Mouse (Mus musculus) adrenal gland (tissue): ENCODE data around the gene Fank1.

Source experiments
- intact Hi-C: fragments of 180-260 bp; cut with DNase I; formaldehyde crosslinking; loops from one replicate; pipeline ENCODE4 v1.15.1; 2025

Fank1 gene

GRCm38 (mm10) chr7:133768027-133768426 lies 8.6 kb upstream of the Fank1 start:
- intact Hi-C loops: no loop called here

GRCm38 (mm10) chr7:133768517-133768916 lies 8.1 kb upstream of the Fank1 start:
- intact Hi-C loops: no loop called here

GRCm38 (mm10) chr7:133775179-133775578 lies 1.5 kb upstream of the Fank1 start:
- intact Hi-C loops: loop anchor here (5.0 kb wide), 1 partner anchor 68 kb away; the partner anchor contains the start of gene Bccip

GRCm38 (mm10) chr7:133775796-133776625 lies 650 bp upstream of the Fank1 start:
- intact Hi-C loops: loop anchor here (5.0 kb wide), 1 partner anchor 69 kb away; the partner anchor contains the start of gene Bccip

- intact Hi-C loops: loop anchor here (5.0 kb wide), 1 partner anchor 54 kb away; no protein-coding TSS in a partner anchor
These were observed 4.9 kb downstream of the Fank1 start for GRCm38 (mm10) chr7:133781583-133781982.

GRCm38 (mm10) chr7:133781991-133782390 lies 5.3 kb downstream of the Fank1 start:
- intact Hi-C loops: loop anchor here (5.0 kb wide), 1 partner anchor 55 kb away; no protein-coding TSS in a partner anchor

GRCm38 (mm10) chr7:133782717-133783435 lies 6.2 kb downstream of the Fank1 start, which contains the start of gene Dhx32:
Gene Dhx32 (minus strand): TSS chr7:133782726.
- intact Hi-C loops: loop anchor here (5.0 kb wide), 1 partner anchor 56 kb away; no protein-coding TSS in a partner anchor

- intact Hi-C loops: no loop called here
These were observed 10.9 kb downstream of the Fank1 start for GRCm38 (mm10) chr7:133787571-133787970.

GRCm38 (mm10) chr7:133788147-133788546 lies 11.5 kb downstream of the Fank1 start:
- intact Hi-C loops: no loop called here

GRCm38 (mm10) chr7:133790171-133790570 lies 13.5 kb downstream of the Fank1 start:
- intact Hi-C loops: no loop called here

GRCm38 (mm10) chr7:133790608-133791229 lies 14.1 kb downstream of the Fank1 start:
- intact Hi-C loops: no loop called here

- intact Hi-C loops: no loop called here
These were observed 16.1 kb downstream of the Fank1 start for GRCm38 (mm10) chr7:133792771-133793170.

- intact Hi-C loops: no loop called here
These were observed 16.8 kb downstream of the Fank1 start for GRCm38 (mm10) chr7:133793248-133794131.

GRCm38 (mm10) chr7:133794720-133795119 lies 18.1 kb downstream of the Fank1 start:
- intact Hi-C loops: no loop called here

- intact Hi-C loops: no loop called here
These were observed 23.3 kb downstream of the Fank1 start for GRCm38 (mm10) chr7:133799928-133800327.

GRCm38 (mm10) chr7:133801823-133802222 lies 25.2 kb downstream of the Fank1 start:
- intact Hi-C loops: no loop called here

- intact Hi-C loops: no loop called here
These were observed 29.0 kb downstream of the Fank1 start for GRCm38 (mm10) chr7:133805614-133806175.

- intact Hi-C loops: no loop called here
These were observed 36.3 kb downstream of the Fank1 start for GRCm38 (mm10) chr7:133812927-133813326.

- intact Hi-C loops: no loop called here
These were observed 36.7 kb downstream of the Fank1 start for GRCm38 (mm10) chr7:133813331-133813730.

GRCm38 (mm10) chr7:133823751-133824150 lies 47.1 kb downstream of the Fank1 start:
- intact Hi-C loops: no loop called here
